Mouse (Mus musculus) erythroblast, embryonic 14.5 days (primary cell): ENCODE results near the gene Zfp667.

Experiments
- GATA1 ChIP-seq: IDR thresholded peaks from 2 replicates; pipeline ENCODE4 v1.6.1; 2012; ENCODE audit warnings: low read length, inconsistent platforms, mixed read lengths
- TAL1 ChIP-seq: IDR thresholded peaks from 3 replicates; pipeline ENCODE4 v1.6.1; 2012; ENCODE audit warnings: low read length, inconsistent platforms, mixed read lengths

- no peak for TF ChIP-seq GATA1
- no peak for TF ChIP-seq TAL1
These were observed 34.0 kb upstream of the Zfp667 start, which contains the start of gene Epp13 for GRCm38 (mm10) chr7:6252410-6252809.
